Mouse (Mus musculus): ENCODE results near the gene Sv2c. TPM values are rescaled to one million over a fixed set of nuclear protein-coding genes. Genes with fewer than 3 reads are reported as not detected.
A peak's percentile ranks its signal among the peaks of the same experiment; 100 is the strongest.

Sv2c gene
- polyA plus RNA-seq (2014; fragmentation: Nextera tagmentation; extraction: Ambion mirVana) = 0.86 and 1.2 TPM in 2 replicates

- under 1% methylated on average over 38 of the region's 44 CpGs for WGBS
- H3K9me3 ChIP-seq (ENCODE audit: control insufficient read depth, low read length) = no peaks in the 10 kb centered on the region
- no peaks in the 10 kb centered on the region for H3K36me3 ChIP-seq (ENCODE audit: control insufficient read depth, insufficient read depth, low read length)
- peaks cover 41% of the 10 kb centered on the region for H3K27me3 ChIP-seq (ENCODE audit: control insufficient read depth, insufficient read depth, low read length)
- no peak within 1 kb of the TSS for H3K27ac ChIP-seq (ENCODE audit: low read depth, low read length)
- peak; percentile 91 for DNase-seq (ENCODE audit: low spot score)
- H3K4me1 ChIP-seq (replicated peaks; ENCODE audit: control insufficient read depth, insufficient read depth, low read length) = peaks cover 6% of the 10 kb centered on the region; the same call in 1 of the 2 replicates
- H3K4me2 ChIP-seq (ENCODE audit: low read depth, low read length, severe bottlenecking) = peak within 1 kb of the TSS; percentile 94
- H3K9ac ChIP-seq (ENCODE audit: low read length) = peak within 1 kb of the TSS; percentile 53
- peak; percentile 82 for ATAC-seq (replicated peaks; ENCODE audit: low FRiP score)
- H3K4me3 ChIP-seq (ENCODE audit: low read depth, low read length) = peak within 1 kb of the TSS; percentile 46
Observed at GRCm38 (mm10) chr13:96132401-96132816, at the start of gene Sv2c. Gene Sv2c, minus strand, starts transcription at chr13:96132577.

GRCm38 (mm10) chr13:96180671-96181161 is 48.3 kb upstream of the Sv2c start:
- Histone ChIP-seq H3K9ac (ENCODE audit: low read length) (no peak overlapping the region), H3K36me3 (ENCODE audit: control insufficient read depth, insufficient read depth, low read length) (no peaks in the 10 kb centered on the region), H3K9me3 (ENCODE audit: control insufficient read depth, low read length) (no peaks in the 10 kb centered on the region), H3K4me3 (ENCODE audit: low read depth, low read length) (no peak overlapping the region), H3K27me3 (ENCODE audit: control insufficient read depth, insufficient read depth, low read length) (no peaks in the 10 kb centered on the region), H3K4me2 (ENCODE audit: low read depth, low read length, severe bottlenecking) (no peak overlapping the region), H3K4me1 (replicated peaks; ENCODE audit: control insufficient read depth, insufficient read depth, low read length) (no peaks in the 10 kb centered on the region), H3K27ac (ENCODE audit: low read depth, low read length) (no peak overlapping the region)
- WGBS = 78% methylated on average over 13 of the region's 13 CpGs
- DNase-seq (ENCODE audit: low spot score) = no peak
- no peak for ATAC-seq (replicated peaks; ENCODE audit: low FRiP score)

GRCm38 (mm10) chr13:96175591-96176212 is 43.3 kb upstream of the Sv2c start:
- Histone ChIP-seq H3K27ac (ENCODE audit: low read depth, low read length) (no peak overlapping the region), H3K9ac (ENCODE audit: low read length) (no peak overlapping the region), H3K4me3 (ENCODE audit: low read depth, low read length) (no peak overlapping the region), H3K4me2 (ENCODE audit: low read depth, low read length, severe bottlenecking) (no peak overlapping the region), H3K36me3 (ENCODE audit: control insufficient read depth, insufficient read depth, low read length) (no peaks in the 10 kb centered on the region), H3K27me3 (ENCODE audit: control insufficient read depth, insufficient read depth, low read length) (no peaks in the 10 kb centered on the region), H3K9me3 (ENCODE audit: control insufficient read depth, low read length) (no peaks in the 10 kb centered on the region), H3K4me1 (replicated peaks; ENCODE audit: control insufficient read depth, insufficient read depth, low read length) (no peaks in the 10 kb centered on the region)
- no peak for ATAC-seq (replicated peaks; ENCODE audit: low FRiP score)
- DNase-seq (ENCODE audit: low spot score) = no peak
- 85% methylated on average over 8 of the region's 8 CpGs for WGBS

GRCm38 (mm10) chr13:96173686-96174085 is 41.3 kb upstream of the Sv2c start:
- no peak overlapping the region for H3K4me3 ChIP-seq (ENCODE audit: low read depth, low read length)
- no peaks in the 10 kb centered on the region for H3K9me3 ChIP-seq (ENCODE audit: control insufficient read depth, low read length)
- no peaks in the 10 kb centered on the region for H3K27me3 ChIP-seq (ENCODE audit: control insufficient read depth, insufficient read depth, low read length)
- no peak overlapping the region for H3K4me2 ChIP-seq (ENCODE audit: low read depth, low read length, severe bottlenecking)
- 85% methylated on average over 3 of the region's 3 CpGs for WGBS
- no peak overlapping the region for H3K27ac ChIP-seq (ENCODE audit: low read depth, low read length)
- H3K4me1 ChIP-seq (replicated peaks; ENCODE audit: control insufficient read depth, insufficient read depth, low read length) = no peaks in the 10 kb centered on the region
- H3K36me3 ChIP-seq (ENCODE audit: control insufficient read depth, insufficient read depth, low read length) = no peaks in the 10 kb centered on the region
- no peak overlapping the region for H3K9ac ChIP-seq (ENCODE audit: low read length)
- DNase-seq (ENCODE audit: low spot score) (no peak), ATAC-seq (replicated peaks; ENCODE audit: low FRiP score) (no peak)

GRCm38 (mm10) chr13:96172290-96172689 is 39.9 kb upstream of the Sv2c start:
- Histone ChIP-seq H3K9ac (ENCODE audit: low read length) (no peak overlapping the region), H3K4me2 (ENCODE audit: low read depth, low read length, severe bottlenecking) (no peak overlapping the region), H3K27me3 (ENCODE audit: control insufficient read depth, insufficient read depth, low read length) (no peaks in the 10 kb centered on the region), H3K27ac (ENCODE audit: low read depth, low read length) (no peak overlapping the region), H3K4me1 (replicated peaks; ENCODE audit: control insufficient read depth, insufficient read depth, low read length) (no peaks in the 10 kb centered on the region), H3K36me3 (ENCODE audit: control insufficient read depth, insufficient read depth, low read length) (no peaks in the 10 kb centered on the region), H3K9me3 (ENCODE audit: control insufficient read depth, low read length) (no peaks in the 10 kb centered on the region), H3K4me3 (ENCODE audit: low read depth, low read length) (no peak overlapping the region)
- 94% methylated on average over 3 of the region's 3 CpGs for WGBS
- ATAC-seq (replicated peaks; ENCODE audit: low FRiP score) = no peak
- no peak for DNase-seq (ENCODE audit: low spot score)

- DNase-seq (ENCODE audit: low spot score) (no peak), ATAC-seq (replicated peaks; ENCODE audit: low FRiP score) (no peak)
- Histone ChIP-seq H3K27me3 (ENCODE audit: control insufficient read depth, insufficient read depth, low read length) (no peaks in the 10 kb centered on the region), H3K9me3 (ENCODE audit: control insufficient read depth, low read length) (no peaks in the 10 kb centered on the region), H3K27ac (ENCODE audit: low read depth, low read length) (no peak overlapping the region), H3K36me3 (ENCODE audit: control insufficient read depth, insufficient read depth, low read length) (no peaks in the 10 kb centered on the region), H3K4me2 (ENCODE audit: low read depth, low read length, severe bottlenecking) (no peak overlapping the region), H3K4me3 (ENCODE audit: low read depth, low read length) (no peak overlapping the region), H3K9ac (ENCODE audit: low read length) (no peak overlapping the region), H3K4me1 (replicated peaks; ENCODE audit: control insufficient read depth, insufficient read depth, low read length) (no peaks in the 10 kb centered on the region)
- WGBS = 70% methylated on average over 11 of the region's 11 CpGs
Observed at GRCm38 (mm10) chr13:96168991-96169665, 36.8 kb upstream of the Sv2c start.

DNA sequence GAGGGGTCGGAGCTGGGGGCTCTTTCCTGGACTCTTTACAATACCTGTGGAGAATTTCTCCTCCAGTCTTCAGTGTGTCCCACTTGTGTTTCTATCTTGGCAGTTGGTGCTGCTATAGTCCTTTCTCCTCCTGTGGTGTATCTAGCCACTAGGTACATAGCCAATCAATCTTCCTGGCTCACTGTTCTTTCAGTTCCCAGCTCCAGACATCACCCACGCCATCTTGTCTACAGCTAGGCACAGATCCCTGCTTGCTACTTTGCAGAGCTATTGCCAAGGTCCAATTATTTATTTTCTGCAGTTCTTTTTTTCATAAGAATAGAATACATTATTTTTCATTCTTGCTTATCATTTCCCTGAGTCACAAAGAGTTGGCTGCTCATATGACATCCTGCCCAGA is 34.2 kb upstream of the Sv2c start:
- Histone ChIP-seq H3K9me3 (ENCODE audit: control insufficient read depth, low read length) (no peaks in the 10 kb centered on the region), H3K4me1 (replicated peaks; ENCODE audit: control insufficient read depth, insufficient read depth, low read length) (no peaks in the 10 kb centered on the region), H3K4me2 (ENCODE audit: low read depth, low read length, severe bottlenecking) (no peak overlapping the region), H3K9ac (ENCODE audit: low read length) (no peak overlapping the region), H3K27ac (ENCODE audit: low read depth, low read length) (no peak overlapping the region), H3K36me3 (ENCODE audit: control insufficient read depth, insufficient read depth, low read length) (no peaks in the 10 kb centered on the region), H3K4me3 (ENCODE audit: low read depth, low read length) (no peak overlapping the region), H3K27me3 (ENCODE audit: control insufficient read depth, insufficient read depth, low read length) (no peaks in the 10 kb centered on the region)
- DNase-seq (ENCODE audit: low spot score) (no peak), ATAC-seq (replicated peaks; ENCODE audit: low FRiP score) (no peak)
- WGBS = 84% methylated on average over 2 of the region's 2 CpGs

DNA sequence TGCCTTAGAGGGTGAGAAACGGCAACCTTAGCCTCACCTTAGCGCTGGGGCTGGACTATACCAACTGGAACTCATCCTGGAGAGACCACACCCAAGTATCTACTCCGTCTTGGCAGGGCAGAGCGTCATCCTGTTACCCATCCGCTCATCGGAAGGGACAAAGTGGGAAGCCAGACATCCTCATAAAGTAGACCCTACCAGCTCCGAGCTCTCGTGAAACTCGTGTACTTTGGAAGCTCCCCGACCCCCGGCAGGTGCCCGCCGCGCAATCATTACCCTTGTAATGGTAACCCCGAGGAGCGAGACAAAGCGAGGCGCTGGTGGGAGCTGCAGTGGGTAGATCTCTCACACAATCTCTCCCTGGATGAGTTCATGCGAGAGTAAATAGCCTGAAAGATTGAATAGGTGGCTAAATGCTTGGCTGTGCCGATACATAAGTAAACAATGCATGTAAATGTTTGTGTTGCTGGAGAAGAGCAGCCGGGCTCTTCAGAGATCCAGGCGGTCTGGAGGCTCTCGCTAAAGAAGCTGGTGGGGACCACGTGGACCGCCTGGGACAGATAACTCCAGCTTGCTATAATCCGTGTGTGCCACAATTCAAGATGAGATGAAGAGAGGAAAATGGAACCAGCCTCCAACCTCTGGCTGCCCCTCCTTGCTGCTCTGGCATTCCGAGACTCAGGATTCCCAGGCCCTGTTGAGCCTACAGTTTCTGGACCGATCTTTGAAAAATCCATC is 1.2 kb upstream of the Sv2c start:
- 2% methylated on average over 28 of the region's 28 CpGs for WGBS
- DNase-seq (ENCODE audit: low spot score) (peak; percentile 60), ATAC-seq (replicated peaks; ENCODE audit: low FRiP score) (peak; percentile 32)
- H3K9ac ChIP-seq (ENCODE audit: low read length) = peak overlapping the region; percentile 53; the same call in 1 of the 2 replicates
- H3K4me3 ChIP-seq (ENCODE audit: low read depth, low read length) = peak overlapping the region; percentile 46
- no peak overlapping the region for H3K27ac ChIP-seq (ENCODE audit: low read depth, low read length)
- no peaks in the 10 kb centered on the region for H3K36me3 ChIP-seq (ENCODE audit: control insufficient read depth, insufficient read depth, low read length)
- H3K4me1 ChIP-seq (replicated peaks; ENCODE audit: control insufficient read depth, insufficient read depth, low read length) = peaks cover 6% of the 10 kb centered on the region; the same call in 1 of the 2 replicates
- H3K9me3 ChIP-seq (ENCODE audit: control insufficient read depth, low read length) = no peaks in the 10 kb centered on the region
- peak overlapping the region; percentile 94 for H3K4me2 ChIP-seq (ENCODE audit: low read depth, low read length, severe bottlenecking)
- H3K27me3 ChIP-seq (ENCODE audit: control insufficient read depth, insufficient read depth, low read length) = peaks cover 41% of the 10 kb centered on the region

Measured in forebrain, embryonic 11.5 days (tissue).